Mouse (Mus musculus) megakaryocyte, embryonic 14.5 days (primary cell): ENCODE measurements around the gene Kcnmb2. TPM values are rescaled to one million over a fixed set of nuclear protein-coding genes. Genes with fewer than 3 reads are reported as not detected.

Source experiments
- H3K27me3 ChIP-seq: replicated peaks from 2 replicates; pipeline ENCODE3; 2012; ENCODE audit warnings: inconsistent platforms
- H3K36me3 ChIP-seq: replicated peaks from 2 replicates; pipeline ENCODE3; 2012; ENCODE audit warnings: low read length, inconsistent platforms, mixed read lengths
- H3K4me1 ChIP-seq: 2 replicates; pipeline ENCODE4 v1.6.1; 2012; ENCODE audit warnings: inconsistent platforms
- H3K4me3 ChIP-seq: replicated peaks from 2 replicates; pipeline ENCODE3; 2012; ENCODE audit warnings: moderate library complexity, mild to moderate bottlenecking, inconsistent platforms
- H3K9me3 ChIP-seq: 2 replicates; pipeline ENCODE4 v1.6.1; 2012; ENCODE audit warnings: inconsistent platforms
- FLI1 ChIP-seq: IDR thresholded peaks from 2 replicates; pipeline ENCODE4 v1.6.1; 2012; ENCODE audit warnings: low read length, inconsistent platforms, mixed read lengths
- GATA1 ChIP-seq: IDR thresholded peaks from 3 replicates; pipeline ENCODE4 v1.6.1; 2012; ENCODE audit warnings: mixed read lengths, low read length, inconsistent platforms, borderline replicate concordance
- polyA plus RNA-seq: library from polyadenylated mRNA; stranded (reverse); fragments of >175 nt; gene quantifications from 2 replicates; pipeline ENCODE4 v1.2.3, GENCODE M21; 2012; ENCODE audit warnings: low replicate concordance; ENCODE audit not compliant: insufficient read depth

The Kcnmb2 gene
- polyA plus RNA-seq, 1 experiment, result not detected

DNA sequence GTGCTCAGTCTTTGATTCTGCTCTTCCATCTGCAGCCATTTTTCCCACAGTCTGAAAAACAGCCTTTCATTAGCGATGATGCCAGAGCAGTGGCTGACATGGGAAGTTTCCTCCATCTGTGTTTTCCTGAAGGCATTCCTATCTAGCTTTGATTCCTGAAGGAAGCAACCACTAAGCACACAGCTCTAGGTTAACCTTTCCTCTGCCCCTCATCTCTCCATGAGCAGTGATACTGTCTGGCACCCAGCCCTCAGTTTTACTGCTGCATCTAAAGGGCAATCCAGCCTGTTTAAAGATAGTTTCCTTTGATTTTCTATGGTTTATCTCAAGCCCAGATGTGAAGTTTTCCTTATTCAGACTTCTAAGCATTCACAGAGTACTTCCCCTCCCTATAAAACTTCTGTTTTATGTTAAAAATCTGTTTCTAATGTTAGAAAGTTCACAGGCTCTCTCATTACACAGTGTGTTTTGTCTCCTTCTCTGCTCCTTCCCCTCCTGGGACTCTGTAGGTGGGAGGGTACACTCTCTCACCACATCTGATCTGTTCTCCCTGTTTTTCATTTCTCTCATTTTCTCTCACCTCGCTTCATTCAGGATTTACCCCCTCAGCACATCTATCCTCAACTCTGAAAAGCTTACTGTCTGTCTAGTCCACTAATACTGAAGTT lies 283.7 kb downstream of the Kcnmb2 start:
- H3K36me3 ChIP-seq, result no peaks in the 10 kb centered on the region
- H3K9me3 ChIP-seq, result peaks cover 16% of the 10 kb centered on the region
- TF ChIP-seq FLI1 (no peak), GATA1 (no peak)
- H3K4me3 ChIP-seq, result no peak overlapping the region
- no peaks in the 10 kb centered on the region for H3K27me3 ChIP-seq
- H3K4me1 ChIP-seq, result no peaks in the 10 kb centered on the region

DNA sequence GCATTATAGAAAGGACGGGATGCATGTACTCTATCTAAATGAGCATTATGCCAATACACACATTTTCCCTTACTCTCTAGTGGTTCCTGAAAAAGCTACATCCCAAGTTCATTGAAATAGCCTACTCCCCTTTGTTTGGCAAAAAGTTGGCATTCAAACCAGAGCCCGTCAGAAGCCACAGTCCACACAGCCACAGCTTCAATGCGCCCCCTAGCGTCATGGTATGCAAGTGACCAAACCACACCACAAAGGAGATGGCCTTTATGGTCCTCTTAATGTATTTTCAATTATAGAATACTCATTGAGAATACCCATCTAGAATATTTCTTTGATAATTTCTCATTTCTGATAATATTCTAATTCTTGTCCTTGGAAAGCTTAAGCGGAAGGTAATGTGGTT lies 286.2 kb downstream of the Kcnmb2 start:
- H3K27me3 ChIP-seq, result no peaks in the 10 kb centered on the region
- H3K4me1 ChIP-seq, result no peaks in the 10 kb centered on the region
- TF ChIP-seq GATA1 (no peak), FLI1 (no peak)
- H3K4me3 ChIP-seq, result no peak overlapping the region
- H3K36me3 ChIP-seq, result no peaks in the 10 kb centered on the region
- no peaks in the 10 kb centered on the region for H3K9me3 ChIP-seq

DNA sequence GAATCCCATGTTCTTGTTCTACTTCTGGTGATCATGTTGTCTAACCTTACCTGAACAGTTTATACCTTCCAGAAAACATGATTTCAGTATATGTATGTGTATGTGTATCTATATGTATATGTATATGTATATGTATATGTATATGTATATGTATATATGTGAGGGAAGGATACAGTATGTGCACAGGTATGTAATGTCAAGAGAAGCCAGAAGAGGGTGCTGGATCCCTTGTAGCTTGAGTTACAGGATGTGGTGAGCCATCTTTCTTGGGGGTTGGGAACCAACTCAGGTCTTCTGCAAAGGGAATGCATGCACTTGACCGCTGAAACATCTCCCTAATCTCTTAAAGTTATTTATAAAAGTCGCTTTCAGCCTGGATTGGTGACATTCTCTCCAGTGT lies 286.6 kb downstream of the Kcnmb2 start:
- no peaks in the 10 kb centered on the region for H3K9me3 ChIP-seq
- no peaks in the 10 kb centered on the region for H3K27me3 ChIP-seq
- H3K36me3 ChIP-seq, result no peaks in the 10 kb centered on the region
- TF ChIP-seq FLI1 (no peak), GATA1 (no peak)
- no peaks in the 10 kb centered on the region for H3K4me1 ChIP-seq
- no peak overlapping the region for H3K4me3 ChIP-seq

DNA sequence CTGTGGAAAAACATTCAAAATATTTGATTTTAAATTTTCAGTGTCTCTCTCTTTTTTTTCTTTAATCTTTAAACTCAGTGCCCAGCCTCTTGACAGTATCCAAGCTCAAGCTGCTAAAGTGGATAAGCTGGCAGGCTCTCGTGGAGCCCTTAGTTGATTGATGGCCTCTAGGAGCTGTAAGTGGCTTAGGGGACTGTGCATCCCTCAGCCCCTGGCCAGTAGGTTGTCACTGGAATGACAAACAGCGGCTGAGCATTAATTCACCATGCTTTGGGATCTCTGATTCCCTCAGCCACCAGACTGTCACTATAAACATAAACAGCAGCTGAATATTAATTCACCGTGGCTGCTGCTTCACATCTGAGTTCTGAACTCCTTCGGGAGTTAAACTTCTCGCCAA lies 287.6 kb downstream of the Kcnmb2 start:
- no peak for TF ChIP-seq GATA1
- no peak for TF ChIP-seq FLI1
- Histone ChIP-seq H3K9me3 (no peaks in the 10 kb centered on the region), H3K4me3 (no peak overlapping the region), H3K4me1 (no peaks in the 10 kb centered on the region), H3K36me3 (no peaks in the 10 kb centered on the region), H3K27me3 (no peaks in the 10 kb centered on the region)

DNA sequence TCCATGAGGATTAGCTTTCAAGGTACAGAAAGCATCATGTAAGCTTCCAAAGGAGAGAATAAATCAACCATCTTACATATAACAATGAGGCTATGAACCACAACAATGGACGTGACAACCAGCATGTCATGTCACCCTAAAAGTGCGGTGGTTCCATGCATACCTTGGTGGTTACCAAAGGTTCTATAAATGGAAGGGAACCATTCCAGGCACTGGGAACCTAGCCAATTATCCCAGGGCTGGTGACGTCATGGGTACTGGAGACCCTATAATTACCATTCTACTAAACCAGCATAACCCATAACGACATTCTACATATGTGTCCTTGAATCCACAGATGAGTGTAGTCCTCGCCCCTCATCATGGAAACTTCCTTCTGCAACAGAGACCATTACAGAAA lies 291.7 kb downstream of the Kcnmb2 start:
- no peak overlapping the region for H3K4me3 ChIP-seq
- TF ChIP-seq FLI1 (no peak), GATA1 (no peak)
- no peaks in the 10 kb centered on the region for H3K27me3 ChIP-seq
- H3K4me1 ChIP-seq, result no peaks in the 10 kb centered on the region
- no peaks in the 10 kb centered on the region for H3K9me3 ChIP-seq
- H3K36me3 ChIP-seq, result no peaks in the 10 kb centered on the region

DNA sequence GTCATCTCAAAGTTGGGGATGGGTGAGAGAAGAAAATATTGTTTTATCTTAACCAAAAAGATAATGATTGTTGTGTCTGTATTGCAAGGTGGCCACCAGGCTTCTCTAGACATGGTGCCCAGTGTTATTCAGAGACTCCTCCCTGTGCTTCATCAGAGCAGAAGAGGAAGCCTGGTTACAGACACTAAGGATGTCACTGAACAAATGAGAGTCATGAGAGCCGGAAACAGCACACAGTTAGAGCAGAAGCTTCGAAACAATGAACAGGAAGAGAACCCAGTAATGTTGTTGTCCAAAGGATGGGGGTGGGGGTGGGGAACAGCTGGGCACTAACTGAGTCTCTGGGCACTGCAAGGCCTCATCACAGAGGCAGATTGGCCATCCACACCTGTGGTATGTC lies 324.4 kb downstream of the Kcnmb2 start:
- H3K36me3 ChIP-seq, result no peaks in the 10 kb centered on the region
- H3K9me3 ChIP-seq, result no peaks in the 10 kb centered on the region
- no peak for TF ChIP-seq GATA1
- no peak for TF ChIP-seq FLI1
- H3K4me3 ChIP-seq, result no peak overlapping the region
- H3K4me1 ChIP-seq, result no peaks in the 10 kb centered on the region
- no peaks in the 10 kb centered on the region for H3K27me3 ChIP-seq

DNA sequence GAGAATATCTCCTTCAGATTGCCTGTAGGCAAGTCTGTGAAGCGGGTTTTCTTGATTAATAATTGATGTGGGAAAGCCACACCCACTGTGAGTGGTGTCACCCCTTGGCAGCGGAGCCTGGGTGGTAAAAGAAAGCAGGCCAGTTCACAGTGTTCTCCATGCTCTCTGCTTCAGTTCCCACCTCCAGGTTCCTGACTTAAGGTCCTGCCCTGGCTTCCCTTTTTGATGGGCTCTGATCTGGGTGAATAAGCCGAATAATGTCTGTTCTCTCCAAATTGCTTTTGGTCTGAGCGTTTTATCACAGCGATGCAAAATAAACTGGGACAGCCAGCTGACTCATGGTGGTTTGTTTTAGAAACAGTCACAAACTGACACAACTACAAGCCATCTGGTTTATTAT lies 334.5 kb downstream of the Kcnmb2 start:
- H3K27me3 ChIP-seq, result no peaks in the 10 kb centered on the region
- TF ChIP-seq FLI1 (no peak), GATA1 (no peak)
- H3K9me3 ChIP-seq, result peaks cover 17% of the 10 kb centered on the region
- no peaks in the 10 kb centered on the region for H3K36me3 ChIP-seq
- H3K4me3 ChIP-seq, result no peak overlapping the region
- H3K4me1 ChIP-seq, result no peaks in the 10 kb centered on the region
